Mouse (Mus musculus): ENCODE measurements around the gene Gm21887. TPM values are rescaled to one million over a fixed set of nuclear protein-coding genes. Genes with fewer than 3 reads are reported as not detected.
A peak's percentile ranks its signal among the peaks of the same experiment; 100 is the strongest.
"Not testable (repeated sequence)": the region's sequence is repeated elsewhere in the genome, so short reads cannot be mapped to it uniquely, and the experiment has no call there.

Gm21887 gene
- polyA plus RNA-seq, 1 experiment from 2014 or later: 58.5 TPM

DNA sequence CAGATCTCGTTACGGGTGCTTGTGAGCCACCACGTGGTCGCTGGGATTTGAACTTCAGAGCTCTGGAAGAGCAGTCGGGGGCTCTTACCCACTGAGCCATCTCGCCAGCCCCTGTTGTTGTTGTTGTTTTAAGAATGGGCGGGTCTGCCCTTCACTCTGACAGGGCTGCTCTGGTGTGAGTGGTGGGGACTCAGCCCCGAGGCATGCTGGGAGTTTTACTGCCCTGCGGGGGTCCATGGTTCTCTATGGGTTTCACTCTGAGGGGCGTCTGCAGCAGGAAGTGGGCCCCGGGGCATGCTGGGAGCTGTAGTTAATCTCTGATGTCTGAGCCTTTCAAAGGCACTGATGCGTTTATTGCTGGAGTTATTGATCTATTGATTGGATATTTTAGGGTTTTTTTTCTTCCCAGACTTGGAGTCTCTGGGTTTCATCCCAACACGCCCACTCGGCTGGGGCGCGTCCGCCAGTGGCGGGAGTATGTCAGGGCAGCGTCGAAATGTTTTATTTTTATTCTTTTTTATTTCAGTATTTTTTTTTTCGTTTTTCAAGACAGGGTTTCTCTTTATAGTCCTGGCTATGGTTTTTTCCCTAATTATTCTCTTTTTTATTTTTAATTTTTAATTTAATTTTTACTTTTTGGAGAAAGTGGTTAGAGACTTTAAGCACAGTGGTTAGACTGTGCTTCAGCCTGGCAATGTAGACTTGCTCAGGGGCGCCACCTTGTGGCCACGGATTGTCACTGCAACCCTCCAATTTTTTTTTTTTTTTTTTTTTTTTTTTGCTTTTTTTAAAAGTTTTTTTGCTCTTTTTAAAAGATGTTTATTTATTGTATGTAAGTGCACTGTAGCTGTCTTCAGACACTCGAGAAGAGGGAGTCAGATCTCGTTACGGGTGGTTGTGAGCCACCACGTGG is 8.1 kb downstream of the Gm21887 start:
- Histone ChIP-seq H3K4me2 (ENCODE audit: low read depth, low read length) (peak overlapping the region; percentile 0; the same call in 1 of the 2 replicates), H3K9me3 (replicated peaks; ENCODE audit: control insufficient read depth, low read length) (peaks cover 16% of the 10 kb centered on the region), H3K36me3 (ENCODE audit: control insufficient read depth, insufficient read depth) (peaks cover 31% of the 10 kb centered on the region)
- whole genome bisulfite sequencing (ENCODE audit: insufficient replicate concordance): 52% methylated on average over 27 of the region's 27 CpGs
- peak; percentile 47 for ATAC-seq (ENCODE audit: low read depth)
- H3K9ac ChIP-seq (ENCODE audit: low read depth, low read length); H3K27me3 ChIP-seq (ENCODE audit: control insufficient read depth, insufficient read depth, low read depth, low read length); H3K4me1 ChIP-seq (ENCODE audit: control insufficient read depth, low read depth, low read length); H3K27ac ChIP-seq (ENCODE audit: low read length); H3K4me3 ChIP-seq (ENCODE audit: low read depth, low read length): not testable (repeated sequence)

DNA sequence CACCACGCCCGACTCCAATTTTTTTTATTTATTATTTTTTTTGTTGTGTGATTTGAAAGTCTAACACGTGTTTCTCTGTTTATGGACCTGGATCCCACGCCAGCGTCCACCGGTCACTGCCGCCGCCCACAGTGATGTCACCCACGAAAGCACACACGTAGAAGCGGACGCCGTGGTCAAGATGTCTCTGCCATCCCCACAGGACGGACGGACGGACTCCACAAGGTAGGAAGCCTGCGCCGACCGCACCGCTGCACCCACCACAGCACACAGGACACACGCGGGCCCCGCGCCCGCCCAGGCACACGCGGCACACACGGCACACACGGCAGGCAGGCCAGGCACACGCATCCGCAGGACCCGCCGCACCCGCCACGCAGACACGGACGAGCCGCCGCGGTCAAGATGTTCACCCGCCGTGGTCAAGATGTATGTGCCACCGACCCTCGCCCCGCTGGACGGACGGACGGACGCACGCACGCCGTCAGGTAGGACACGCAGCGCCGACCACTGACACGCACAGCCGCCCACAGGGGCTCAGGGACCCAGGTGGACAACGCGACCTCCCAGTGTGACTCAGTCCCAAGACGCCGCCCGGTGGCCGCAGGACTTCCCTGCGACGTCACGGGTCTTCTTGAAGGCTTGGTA is 9.2 kb downstream of the Gm21887 start:
- H3K27me3 ChIP-seq (ENCODE audit: control insufficient read depth, insufficient read depth, low read depth, low read length); H3K4me1 ChIP-seq (ENCODE audit: control insufficient read depth, low read depth, low read length); H3K9ac ChIP-seq (ENCODE audit: low read depth, low read length); H3K27ac ChIP-seq (ENCODE audit: low read length); H3K4me2 ChIP-seq (ENCODE audit: low read depth, low read length); H3K4me3 ChIP-seq (ENCODE audit: low read depth, low read length): not testable (repeated sequence)
- peak; percentile 74 for ATAC-seq (ENCODE audit: low read depth)
- Histone ChIP-seq H3K36me3 (ENCODE audit: control insufficient read depth, insufficient read depth) (peaks cover 31% of the 10 kb centered on the region), H3K9me3 (replicated peaks; ENCODE audit: control insufficient read depth, low read length) (peaks cover 16% of the 10 kb centered on the region)
- WGBS (ENCODE audit: insufficient replicate concordance): 80% methylated on average over 66 of the region's 66 CpGs

DNA sequence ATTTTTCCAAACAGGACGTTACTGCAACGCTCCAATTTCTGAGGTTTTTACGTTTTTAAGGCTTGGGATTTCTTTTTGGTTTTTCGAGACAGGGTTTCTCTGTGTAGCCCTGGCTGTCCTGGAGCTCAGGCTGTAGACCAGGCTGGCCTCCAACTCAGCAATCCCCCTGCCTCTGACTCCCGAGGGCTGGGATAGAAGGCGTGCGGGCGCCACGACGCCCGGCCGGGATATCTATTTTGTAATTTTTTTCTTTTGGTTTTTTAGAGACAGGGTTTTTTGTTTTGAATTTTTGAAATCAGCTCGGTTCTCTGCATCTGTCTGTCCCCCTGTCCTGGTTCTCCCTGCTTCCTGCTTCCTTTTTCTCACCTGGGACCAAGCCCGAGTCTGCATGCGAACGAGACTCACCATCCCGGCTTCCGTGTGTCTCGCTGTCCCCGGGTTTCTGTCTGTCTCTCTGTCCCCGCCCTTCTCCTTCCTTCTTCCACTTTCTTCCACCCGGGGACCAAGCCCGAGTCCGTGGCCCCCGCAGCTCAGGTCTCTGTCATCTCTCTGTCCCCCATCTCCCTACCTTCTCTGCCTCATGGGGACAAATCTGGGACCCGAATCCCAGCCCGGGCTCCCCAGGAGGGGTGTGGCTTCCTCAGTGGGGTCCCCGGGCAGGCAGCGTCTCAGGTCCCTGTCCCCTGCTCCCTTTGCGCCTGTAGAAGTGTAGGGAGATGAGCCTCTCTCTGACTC is 9.9 kb downstream of the Gm21887 start:
- not testable (repeated sequence) for H3K4me2 ChIP-seq (ENCODE audit: low read depth, low read length); H3K27me3 ChIP-seq (ENCODE audit: control insufficient read depth, insufficient read depth, low read depth, low read length); H3K4me1 ChIP-seq (ENCODE audit: control insufficient read depth, low read depth, low read length); H3K4me3 ChIP-seq (ENCODE audit: low read depth, low read length); H3K27ac ChIP-seq (ENCODE audit: low read length); H3K9ac ChIP-seq (ENCODE audit: low read depth, low read length)
- Histone ChIP-seq H3K9me3 (replicated peaks; ENCODE audit: control insufficient read depth, low read length) (peaks cover 16% of the 10 kb centered on the region), H3K36me3 (ENCODE audit: control insufficient read depth, insufficient read depth) (peaks cover 31% of the 10 kb centered on the region)
- ATAC-seq (ENCODE audit: low read depth): peak; percentile 28
- 78% methylated on average over 30 of the region's 30 CpGs for WGBS (ENCODE audit: insufficient replicate concordance)

DNA sequence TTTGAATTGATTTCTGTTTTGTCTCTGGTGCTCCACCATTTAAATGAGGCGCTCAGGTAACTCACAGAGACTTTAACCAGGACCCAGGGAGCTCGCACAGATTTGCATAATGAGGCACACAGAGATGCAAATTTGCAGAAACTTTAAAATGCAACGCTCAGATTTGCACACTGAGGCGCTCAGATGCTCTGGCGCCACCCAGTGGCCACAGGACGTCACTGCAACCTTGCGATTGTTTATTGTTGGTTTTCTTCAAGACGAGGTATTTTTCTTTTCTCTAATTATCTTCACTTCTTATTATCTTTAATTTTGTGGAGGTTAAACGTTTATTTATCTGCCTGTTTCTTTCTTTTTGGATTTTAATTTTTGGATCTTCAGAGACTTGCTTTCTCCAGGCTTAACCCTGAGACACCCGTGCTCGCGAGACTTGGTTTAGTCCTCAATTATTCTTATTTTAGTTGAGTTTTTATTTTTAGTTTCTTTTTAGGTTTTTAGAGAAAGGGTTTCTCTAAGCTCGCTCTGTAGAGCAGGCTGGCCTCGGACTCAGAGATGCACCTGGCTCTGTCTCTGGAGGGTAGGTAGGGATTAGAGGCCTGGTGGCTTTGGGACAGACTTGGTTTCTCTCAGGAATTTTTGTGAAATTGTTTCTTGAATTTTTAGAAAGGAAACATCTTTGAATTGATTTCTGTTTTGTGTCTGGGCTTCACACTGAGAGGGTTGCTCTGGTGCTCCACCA is 10.7 kb downstream of the Gm21887 start:
- peaks cover 31% of the 10 kb centered on the region for H3K36me3 ChIP-seq (ENCODE audit: control insufficient read depth, insufficient read depth)
- not testable (repeated sequence) for H3K4me1 ChIP-seq (ENCODE audit: control insufficient read depth, low read depth, low read length); H3K9ac ChIP-seq (ENCODE audit: low read depth, low read length); H3K27me3 ChIP-seq (ENCODE audit: control insufficient read depth, insufficient read depth, low read depth, low read length); H3K4me3 ChIP-seq (ENCODE audit: low read depth, low read length); ATAC-seq (ENCODE audit: low read depth); H3K4me2 ChIP-seq (ENCODE audit: low read depth, low read length); H3K27ac ChIP-seq (ENCODE audit: low read length)
- WGBS (ENCODE audit: insufficient replicate concordance): 50% methylated on average over 14 of the region's 14 CpGs
- peaks cover 16% of the 10 kb centered on the region for H3K9me3 ChIP-seq (replicated peaks; ENCODE audit: control insufficient read depth, low read length)

DNA sequence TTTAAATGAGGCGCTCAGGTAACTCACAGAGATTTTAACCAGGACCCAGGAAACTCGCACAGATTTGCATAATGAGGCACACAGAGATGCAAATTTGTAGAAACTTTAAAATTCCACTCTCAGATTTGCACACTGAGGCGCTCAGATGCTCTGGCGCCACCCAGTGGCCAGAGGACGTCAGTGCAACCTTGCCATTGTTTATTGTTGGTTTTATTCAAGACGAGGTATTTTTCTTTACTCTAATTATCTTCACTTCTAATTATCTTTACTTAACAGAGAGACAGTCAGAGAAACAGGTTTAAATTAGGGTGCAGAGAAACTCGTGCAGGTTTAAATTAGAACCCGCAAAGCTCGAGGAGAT is 11.2 kb downstream of the Gm21887 start:
- not testable (repeated sequence) for H3K4me2 ChIP-seq (ENCODE audit: low read depth, low read length); H3K4me1 ChIP-seq (ENCODE audit: control insufficient read depth, low read depth, low read length); ATAC-seq (ENCODE audit: low read depth); H3K4me3 ChIP-seq (ENCODE audit: low read depth, low read length); H3K27me3 ChIP-seq (ENCODE audit: control insufficient read depth, insufficient read depth, low read depth, low read length); H3K9ac ChIP-seq (ENCODE audit: low read depth, low read length); H3K27ac ChIP-seq (ENCODE audit: low read length)
- Histone ChIP-seq H3K9me3 (replicated peaks; ENCODE audit: control insufficient read depth, low read length) (peaks cover 16% of the 10 kb centered on the region), H3K36me3 (ENCODE audit: control insufficient read depth, insufficient read depth) (peaks cover 31% of the 10 kb centered on the region)
- WGBS (ENCODE audit: insufficient replicate concordance): 40% methylated on average over 9 of the region's 9 CpGs

DNA sequence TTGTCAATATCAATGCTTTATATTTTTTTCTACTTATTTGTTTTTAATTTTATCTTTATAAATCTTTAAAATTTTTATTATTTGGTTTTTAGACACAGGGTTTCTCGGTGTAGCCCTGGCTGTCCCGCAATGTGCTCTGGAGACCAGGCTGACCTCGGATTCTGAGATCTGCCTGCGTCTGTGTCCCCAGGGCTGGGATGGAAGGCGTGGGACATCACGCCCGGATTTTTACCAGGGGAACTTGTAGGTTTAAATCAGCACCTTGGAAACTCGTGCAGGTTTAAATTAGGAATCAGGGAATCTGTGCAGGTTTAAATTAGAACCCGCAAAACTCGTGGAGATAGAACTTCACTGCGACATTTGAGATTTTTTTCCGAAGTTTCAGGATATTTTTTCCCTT is 11.7 kb downstream of the Gm21887 start:
- not testable (repeated sequence) for H3K4me2 ChIP-seq (ENCODE audit: low read depth, low read length); H3K27me3 ChIP-seq (ENCODE audit: control insufficient read depth, insufficient read depth, low read depth, low read length); H3K9ac ChIP-seq (ENCODE audit: low read depth, low read length); H3K27ac ChIP-seq (ENCODE audit: low read length); H3K4me1 ChIP-seq (ENCODE audit: control insufficient read depth, low read depth, low read length); ATAC-seq (ENCODE audit: low read depth); H3K4me3 ChIP-seq (ENCODE audit: low read depth, low read length)
- Histone ChIP-seq H3K36me3 (ENCODE audit: control insufficient read depth, insufficient read depth) (peaks cover 31% of the 10 kb centered on the region), H3K9me3 (replicated peaks; ENCODE audit: control insufficient read depth, low read length) (peaks cover 16% of the 10 kb centered on the region)
- WGBS (ENCODE audit: insufficient replicate concordance): 65% methylated on average over 12 of the region's 12 CpGs

DNA sequence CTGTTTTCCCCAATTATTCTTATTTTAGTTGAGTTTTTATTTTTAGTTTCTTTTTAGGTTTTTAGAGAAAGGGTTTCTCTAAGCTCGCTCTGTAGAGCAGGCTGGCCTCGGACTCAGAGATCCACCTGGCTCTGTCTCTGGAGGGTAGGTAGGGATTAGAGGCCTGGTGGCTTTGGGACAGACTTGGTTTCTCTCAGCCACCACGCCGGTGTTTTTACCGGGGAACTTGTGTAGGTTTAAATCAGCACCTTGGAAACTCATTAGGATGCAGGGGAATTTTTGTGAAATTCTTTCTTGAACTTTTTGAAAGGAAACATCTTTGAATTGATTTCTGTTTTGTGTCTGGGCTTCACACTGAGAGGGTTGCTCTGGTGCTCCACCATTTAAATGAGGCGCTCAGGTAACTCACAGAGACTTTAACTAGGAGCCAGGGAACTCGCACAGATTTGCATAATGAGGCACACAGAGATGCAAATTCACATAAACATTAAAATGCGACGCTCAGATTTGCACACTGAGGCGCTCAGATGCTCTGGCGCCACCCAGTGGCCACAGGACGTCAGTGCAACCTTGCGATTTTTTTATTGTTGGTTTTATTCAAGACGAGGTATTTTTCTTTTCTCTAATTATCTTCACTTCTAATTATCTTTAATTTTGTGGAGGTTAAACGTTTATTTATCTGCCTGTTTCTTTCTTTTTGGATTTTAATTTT is 12.4 kb downstream of the Gm21887 start:
- H3K4me1 ChIP-seq (ENCODE audit: control insufficient read depth, low read depth, low read length); H3K4me2 ChIP-seq (ENCODE audit: low read depth, low read length); H3K27ac ChIP-seq (ENCODE audit: low read length); H3K9ac ChIP-seq (ENCODE audit: low read depth, low read length); ATAC-seq (ENCODE audit: low read depth); H3K4me3 ChIP-seq (ENCODE audit: low read depth, low read length); H3K27me3 ChIP-seq (ENCODE audit: control insufficient read depth, insufficient read depth, low read depth, low read length): not testable (repeated sequence)
- Histone ChIP-seq H3K36me3 (ENCODE audit: control insufficient read depth, insufficient read depth) (peaks cover 31% of the 10 kb centered on the region), H3K9me3 (replicated peaks; ENCODE audit: control insufficient read depth, low read length) (peaks cover 16% of the 10 kb centered on the region)
- 43% methylated on average over 15 of the region's 15 CpGs for WGBS (ENCODE audit: insufficient replicate concordance)
